Mouse (Mus musculus) lung, embryonic 16.5 days (tissue): ENCODE data around the gene Cdyl. TPM values are rescaled to one million over a fixed set of nuclear protein-coding genes. Genes with fewer than 3 reads are reported as not detected.

Experiments used
- ATAC-seq: fragments of 200-750 bp; cut with Nextera tagmentation; 2 replicates; pipeline ENCODE4 v1.8.0; 2017; ENCODE audit warnings: low read depth, mild to moderate bottlenecking, moderate library complexity
- H3K27ac ChIP-seq: fragments of 300-500 bp; sonication (generic); 2 replicates; pipeline ENCODE4 v1.5.1; 2014; ENCODE audit warnings: mild to moderate bottlenecking, control low read depth, low read length
- H3K27me3 ChIP-seq: fragments of 300-500 bp; sonication (generic); 2 replicates; pipeline ENCODE4 v1.6.1; 2014; ENCODE audit warnings: low read depth, low read length, mixed read lengths; ENCODE audit not compliant: control insufficient read depth, insufficient read depth
- H3K36me3 ChIP-seq: fragments of 300-500 bp; sonication (generic); 2 replicates; pipeline ENCODE4 v1.6.1; 2014; ENCODE audit warnings: low read length; ENCODE audit not compliant: control insufficient read depth, insufficient read depth
- H3K4me1 ChIP-seq: fragments of 300-500 bp; sonication (generic); replicated peaks from 2 replicates; pipeline ENCODE4 v1.6.1; 2014; ENCODE audit warnings: low read length, mixed read lengths; ENCODE audit not compliant: control insufficient read depth, insufficient read depth
- H3K4me2 ChIP-seq: fragments of 300-500 bp; sonication (generic); 2 replicates; pipeline ENCODE4 v1.6.1; 2014; ENCODE audit warnings: low read depth, low read length, control low read depth
- H3K4me3 ChIP-seq: fragments of 300-500 bp; sonication (generic); 2 replicates; pipeline ENCODE4 v1.5.1; 2014; ENCODE audit warnings: mild to moderate bottlenecking, low read length, control low read depth
- H3K9ac ChIP-seq: fragments of 300-500 bp; sonication (generic); 2 replicates; pipeline ENCODE4 v1.6.1; 2014; ENCODE audit warnings: low read length, control low read depth
- H3K9me3 ChIP-seq: fragments of 300-500 bp; sonication (generic); 2 replicates; pipeline ENCODE4 v1.6.1; 2016; ENCODE audit warnings: low read length; ENCODE audit not compliant: control insufficient read depth
- WGBS: fragments of 180-500 bp; shearing (Covaris S2); extraction: QIAGEN DNeasy Blood & Tissue Kit; methylation state at CpG from one replicate; pipeline ENCODE4 v1.1.7; 2014; 5-methylcytosine and 5-hydroxymethylcytosine counted together
- polyA plus RNA-seq: library from polyadenylated mRNA; unstranded; fragments of >200 nt; fragmentation: Nextera tagmentation; extraction: Ambion mirVana; gene quantifications from 2 replicates; pipeline ENCODE4 v1.2.1, GENCODE M21; 2015

Gene Cdyl
- polyA plus RNA-seq, 1 experiment from 2014 or later = 7.4 TPM

DNA sequence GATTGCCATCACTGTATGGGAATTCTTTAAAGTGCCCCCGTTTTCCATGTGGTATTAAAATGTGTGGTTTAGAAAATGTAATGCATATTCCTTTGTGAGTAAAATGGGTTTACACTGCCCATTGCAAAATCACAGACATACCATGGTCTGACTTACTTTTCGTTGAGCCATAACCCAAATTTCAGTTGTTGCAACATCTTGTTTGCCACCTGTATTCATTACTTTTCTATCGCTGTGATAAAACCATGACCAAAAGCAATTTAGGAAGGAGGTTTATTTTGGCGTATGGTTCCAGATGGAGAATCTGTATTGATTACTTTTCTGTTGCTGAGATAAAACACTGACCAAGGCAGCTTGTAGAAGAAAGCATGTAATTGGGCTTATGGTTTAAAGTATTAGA, 124.6 kb downstream of the Cdyl start:
- H3K9me3 ChIP-seq = no peaks in the 10 kb centered on the region
- H3K4me1 ChIP-seq = peaks cover 7% of the 10 kb centered on the region
- no peak overlapping the region for H3K27ac ChIP-seq
- no peak for ATAC-seq
- H3K27me3 ChIP-seq = no peaks in the 10 kb centered on the region
- no peak overlapping the region for H3K9ac ChIP-seq
- 83% methylated on average over 4 of the region's 4 CpGs for WGBS
- H3K4me2 ChIP-seq = no peak overlapping the region
- no peaks in the 10 kb centered on the region for H3K36me3 ChIP-seq
- no peak overlapping the region for H3K4me3 ChIP-seq

DNA sequence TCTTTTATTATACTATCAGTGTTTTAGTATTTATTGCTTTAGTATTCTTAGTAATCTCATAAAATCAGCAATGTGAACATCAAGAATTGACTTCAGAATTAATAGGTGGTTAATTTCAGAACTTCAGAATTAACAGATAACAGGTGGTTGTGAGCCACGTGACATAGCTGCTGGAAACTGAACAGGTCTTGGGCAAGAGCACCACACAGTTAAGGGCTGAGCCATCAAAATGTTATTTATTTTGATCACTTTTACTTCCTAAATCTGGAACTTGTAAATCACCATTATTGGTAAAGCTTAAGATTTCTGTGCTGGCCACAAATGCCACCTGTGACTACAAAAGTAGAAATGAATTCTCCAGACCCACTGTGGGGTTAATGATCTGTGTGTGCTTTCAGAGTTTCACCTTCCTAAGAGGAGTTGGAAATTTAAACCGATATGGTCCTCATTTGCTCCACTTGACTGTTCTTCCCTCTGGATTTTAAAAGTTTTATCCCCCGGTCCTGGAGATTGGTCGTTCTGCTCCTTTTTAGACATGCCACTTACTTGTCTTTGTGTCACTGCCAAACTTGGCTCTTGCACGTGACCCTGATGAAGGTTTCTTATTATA, 125.8 kb downstream of the Cdyl start:
- Histone ChIP-seq H3K27ac (no peak overlapping the region), H3K9me3 (no peaks in the 10 kb centered on the region)
- ATAC-seq = no peak

DNA sequence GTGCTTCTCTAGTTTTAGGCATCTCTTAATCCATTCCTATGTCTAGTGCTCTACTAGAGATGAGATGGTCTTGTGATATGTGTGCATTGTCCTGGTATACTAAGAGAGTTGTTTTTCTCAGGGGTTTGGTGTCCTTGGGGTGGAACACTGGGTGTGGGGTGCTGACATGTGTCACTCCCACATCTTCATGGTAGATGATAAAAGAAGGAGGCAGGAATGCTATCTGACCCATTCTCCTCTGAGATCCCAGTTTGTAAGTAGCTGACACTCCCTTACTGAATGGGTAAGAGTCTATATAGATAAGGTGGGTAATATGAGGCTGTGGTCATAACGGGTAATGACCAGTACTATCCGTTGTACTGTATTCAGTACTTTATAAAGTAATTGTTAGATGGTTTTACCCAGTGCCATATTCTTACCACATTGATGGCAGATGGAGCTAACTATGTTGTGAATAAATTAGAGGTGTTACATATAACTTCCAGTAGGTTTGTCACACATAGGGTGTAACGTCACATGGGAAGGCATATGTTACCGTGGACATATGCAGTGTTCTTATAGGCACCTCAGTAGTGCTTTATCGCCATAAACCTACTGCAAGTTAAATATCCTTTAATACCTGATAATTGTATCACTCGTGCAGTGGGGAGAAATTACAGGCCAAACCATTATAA, 127.2 kb downstream of the Cdyl start:
- no peak overlapping the region for H3K4me2 ChIP-seq
- H3K27ac ChIP-seq = no peak overlapping the region
- no peaks in the 10 kb centered on the region for H3K27me3 ChIP-seq
- H3K9ac ChIP-seq = no peak overlapping the region
- H3K4me3 ChIP-seq = no peak overlapping the region
- no peaks in the 10 kb centered on the region for H3K9me3 ChIP-seq
- WGBS = 87% methylated on average over 6 of the region's 6 CpGs
- H3K36me3 ChIP-seq = no peaks in the 10 kb centered on the region
- H3K4me1 ChIP-seq = peaks cover 10% of the 10 kb centered on the region
- no peak for ATAC-seq

More for the DNA sequence above, 125.8 kb downstream of the Cdyl start:
- Histone ChIP-seq H3K27me3 (no peaks in the 10 kb centered on the region), H3K4me2 (no peak overlapping the region), H3K36me3 (no peaks in the 10 kb centered on the region), H3K4me1 (peaks cover 7% of the 10 kb centered on the region), H3K4me3 (no peak overlapping the region), H3K9ac (no peak overlapping the region)
- WGBS = 59% methylated on average over 5 of the region's 5 CpGs

DNA sequence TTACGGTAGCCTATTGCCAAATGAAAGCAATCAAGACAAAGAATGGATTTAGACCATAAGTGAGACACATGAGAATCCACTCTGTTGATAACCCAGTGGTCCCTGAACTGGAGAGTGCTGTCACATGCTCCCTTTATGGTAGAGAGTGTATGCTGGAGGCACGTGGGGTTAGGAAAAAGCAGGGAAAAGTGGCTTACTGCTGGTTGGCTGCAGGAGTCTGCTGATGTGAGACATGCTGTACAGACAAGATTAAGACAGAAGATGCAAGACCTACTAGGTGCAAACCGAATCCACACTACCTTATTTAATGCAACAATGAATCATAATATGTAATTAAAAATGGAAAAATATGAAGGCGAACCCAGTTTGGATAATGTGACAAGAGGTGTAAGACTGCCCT, 129.9 kb downstream of the Cdyl start:
- Histone ChIP-seq H3K27me3 (no peaks in the 10 kb centered on the region), H3K4me1 (peaks cover 2% of the 10 kb centered on the region; the same call in 1 of the 2 replicates), H3K4me2 (no peak overlapping the region), H3K27ac (no peak overlapping the region), H3K36me3 (no peaks in the 10 kb centered on the region), H3K9ac (no peak overlapping the region), H3K4me3 (no peak overlapping the region), H3K9me3 (no peaks in the 10 kb centered on the region)
- ATAC-seq = no peak
- 79% methylated on average over 4 of the region's 4 CpGs for WGBS

DNA sequence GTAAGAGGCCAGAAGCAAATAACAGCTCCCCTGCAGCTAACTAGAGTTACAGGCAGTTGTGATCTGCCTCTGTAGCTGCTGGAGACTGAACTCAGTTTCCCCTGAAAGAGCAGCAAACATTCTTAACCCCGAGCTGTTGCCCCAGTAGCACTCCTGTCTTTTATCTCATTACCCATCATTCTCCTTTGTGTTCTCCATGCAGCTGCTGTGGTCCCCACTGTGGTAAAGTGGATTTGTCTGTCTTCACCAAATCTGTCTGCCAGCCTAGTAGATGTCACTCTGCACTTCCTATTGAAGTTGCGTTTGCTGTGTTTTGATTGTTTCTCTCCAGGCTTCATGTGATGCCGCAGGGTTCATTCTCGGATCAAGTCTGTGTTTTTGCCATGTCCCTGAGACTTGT, 130.8 kb downstream of the Cdyl start:
- H3K4me2 ChIP-seq = no peak overlapping the region
- H3K36me3 ChIP-seq = no peaks in the 10 kb centered on the region
- no peak for ATAC-seq
- H3K4me1 ChIP-seq = peaks cover 2% of the 10 kb centered on the region; the same call in 1 of the 2 replicates
- no peaks in the 10 kb centered on the region for H3K27me3 ChIP-seq
- H3K27ac ChIP-seq = no peak overlapping the region
- 31% methylated on average over 4 of the region's 4 CpGs for WGBS
- H3K9me3 ChIP-seq = no peaks in the 10 kb centered on the region
- H3K9ac ChIP-seq = no peak overlapping the region
- no peak overlapping the region for H3K4me3 ChIP-seq

DNA sequence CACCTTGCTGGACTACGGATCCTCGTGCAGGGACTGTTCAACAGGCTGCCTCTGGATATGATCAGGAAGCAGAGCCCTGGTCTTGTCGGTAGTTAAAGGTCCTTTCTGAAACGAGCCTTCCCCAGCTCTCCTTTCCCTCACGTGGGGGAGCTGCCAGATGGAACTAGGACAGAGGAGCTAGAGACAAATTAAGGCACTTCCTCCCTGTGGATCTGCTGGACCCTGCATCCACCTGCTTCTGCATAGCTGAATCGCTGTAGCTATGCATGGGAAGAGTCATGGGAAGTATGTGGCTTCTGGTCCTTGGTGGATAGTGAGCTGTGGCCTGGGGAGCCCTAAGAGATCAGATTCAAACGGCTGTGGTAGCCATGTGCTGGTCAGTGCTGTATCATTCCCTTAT, 134.7 kb downstream of the Cdyl start:
- ATAC-seq = no peak
- H3K27me3 ChIP-seq = no peaks in the 10 kb centered on the region
- H3K9me3 ChIP-seq = no peaks in the 10 kb centered on the region
- no peaks in the 10 kb centered on the region for H3K36me3 ChIP-seq
- H3K4me2 ChIP-seq = no peak overlapping the region
- no peak overlapping the region for H3K4me3 ChIP-seq
- H3K9ac ChIP-seq = no peak overlapping the region
- H3K4me1 ChIP-seq = peaks cover 6% of the 10 kb centered on the region
- H3K27ac ChIP-seq = no peak overlapping the region
- WGBS = 59% methylated on average over 7 of the region's 7 CpGs

DNA sequence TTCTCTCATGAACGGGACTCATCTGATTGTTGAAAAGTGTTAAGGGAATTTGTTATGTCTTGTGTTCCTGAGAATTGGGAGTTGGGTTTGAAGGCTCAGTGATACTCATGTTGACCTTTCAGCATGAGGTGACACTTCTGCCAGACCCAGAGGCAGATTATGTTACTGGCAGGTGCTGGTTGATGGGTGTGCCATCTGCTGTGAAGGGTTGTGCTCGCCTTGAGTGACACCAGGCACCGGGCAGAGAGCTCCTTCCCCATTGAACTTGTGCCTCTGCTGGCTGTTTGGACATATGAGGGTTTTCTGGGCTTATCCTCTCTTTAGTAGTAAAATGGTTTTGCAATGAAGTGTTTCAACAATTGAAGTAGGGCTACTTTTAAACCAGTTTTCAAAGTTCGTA, 135.1 kb downstream of the Cdyl start:
- H3K36me3 ChIP-seq = no peaks in the 10 kb centered on the region
- H3K9ac ChIP-seq = no peak overlapping the region
- H3K27ac ChIP-seq = no peak overlapping the region
- no peak overlapping the region for H3K4me3 ChIP-seq
- no peaks in the 10 kb centered on the region for H3K9me3 ChIP-seq
- no peak overlapping the region for H3K4me2 ChIP-seq
- 68% methylated on average over 4 of the region's 4 CpGs for WGBS
- peaks cover 6% of the 10 kb centered on the region for H3K4me1 ChIP-seq
- no peak for ATAC-seq
- H3K27me3 ChIP-seq = no peaks in the 10 kb centered on the region

DNA sequence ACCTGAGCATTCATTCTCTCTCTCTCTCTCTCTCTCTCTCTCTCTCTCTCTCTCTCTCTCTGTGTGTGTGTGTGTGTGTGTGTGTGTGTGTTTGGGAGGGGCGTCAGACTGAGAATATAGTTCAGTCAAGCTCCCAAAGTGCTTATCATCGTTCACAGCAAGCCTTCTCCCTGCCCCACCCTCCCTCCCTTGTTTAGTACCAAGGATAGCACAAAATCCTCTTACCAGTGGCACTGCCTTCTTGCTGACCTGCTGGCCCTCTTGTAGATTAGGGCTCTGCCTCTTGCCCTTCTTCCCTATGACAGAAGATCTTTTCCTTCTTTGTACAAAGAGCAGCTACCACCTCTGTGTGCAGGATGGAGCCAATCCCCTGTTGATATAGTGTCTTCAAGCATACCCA, 136.3 kb downstream of the Cdyl start:
- Histone ChIP-seq H3K4me2 (no peak overlapping the region), H3K27ac (no peak overlapping the region), H3K36me3 (no peaks in the 10 kb centered on the region), H3K9ac (no peak overlapping the region), H3K4me1 (peaks cover 6% of the 10 kb centered on the region), H3K9me3 (no peaks in the 10 kb centered on the region), H3K4me3 (no peak overlapping the region), H3K27me3 (no peaks in the 10 kb centered on the region)
- ATAC-seq = no peak
- WGBS = 36% methylated on average over 2 of the region's 2 CpGs

DNA sequence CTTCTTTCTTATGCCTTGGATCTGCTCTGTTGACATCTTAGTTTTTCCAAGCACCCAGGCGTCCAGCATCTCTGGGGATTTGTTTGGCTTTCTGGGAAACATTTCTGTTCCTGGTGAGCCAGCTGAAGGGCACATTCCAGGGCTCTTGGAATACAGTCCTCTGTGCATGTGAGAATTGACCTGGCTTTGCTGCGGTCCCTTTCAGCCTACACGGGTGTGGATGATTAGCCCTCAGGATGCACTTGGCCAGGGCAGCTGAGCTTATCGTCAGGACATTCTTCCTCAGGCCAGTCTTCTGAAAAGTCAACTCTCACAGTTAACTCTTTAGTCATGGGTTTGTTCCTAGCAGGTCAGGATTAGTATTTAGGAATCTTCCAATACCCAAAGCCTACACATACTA, 136.7 kb downstream of the Cdyl start:
- Histone ChIP-seq H3K4me2 (no peak overlapping the region), H3K9ac (no peak overlapping the region), H3K27ac (no peak overlapping the region), H3K4me1 (peaks cover 4% of the 10 kb centered on the region), H3K36me3 (no peaks in the 10 kb centered on the region), H3K27me3 (no peaks in the 10 kb centered on the region), H3K4me3 (no peak overlapping the region), H3K9me3 (no peaks in the 10 kb centered on the region)
- ATAC-seq = no peak
- WGBS = 19% methylated on average over 4 of the region's 4 CpGs
